Mouse (Mus musculus) right cerebral cortex, postnatal 36 days (tissue): Measurements from ENCODE around the gene Trpv1.

Experiments
- DNase-seq, 2 experiments: peaks; one replicate each; pipeline ENCODE4 v3.0.0; 2022; ENCODE audit warnings: low spot score in 2 of 2, mixed read lengths in 1 of 2

Trpv1 gene

GRCm38 (mm10) chr11:73233992-73234391 is at the start of gene Trpv1:
Gene Trpv1, plus strand, starts transcription at chr11:73234292.
- DNase-seq: no peak

DNA sequence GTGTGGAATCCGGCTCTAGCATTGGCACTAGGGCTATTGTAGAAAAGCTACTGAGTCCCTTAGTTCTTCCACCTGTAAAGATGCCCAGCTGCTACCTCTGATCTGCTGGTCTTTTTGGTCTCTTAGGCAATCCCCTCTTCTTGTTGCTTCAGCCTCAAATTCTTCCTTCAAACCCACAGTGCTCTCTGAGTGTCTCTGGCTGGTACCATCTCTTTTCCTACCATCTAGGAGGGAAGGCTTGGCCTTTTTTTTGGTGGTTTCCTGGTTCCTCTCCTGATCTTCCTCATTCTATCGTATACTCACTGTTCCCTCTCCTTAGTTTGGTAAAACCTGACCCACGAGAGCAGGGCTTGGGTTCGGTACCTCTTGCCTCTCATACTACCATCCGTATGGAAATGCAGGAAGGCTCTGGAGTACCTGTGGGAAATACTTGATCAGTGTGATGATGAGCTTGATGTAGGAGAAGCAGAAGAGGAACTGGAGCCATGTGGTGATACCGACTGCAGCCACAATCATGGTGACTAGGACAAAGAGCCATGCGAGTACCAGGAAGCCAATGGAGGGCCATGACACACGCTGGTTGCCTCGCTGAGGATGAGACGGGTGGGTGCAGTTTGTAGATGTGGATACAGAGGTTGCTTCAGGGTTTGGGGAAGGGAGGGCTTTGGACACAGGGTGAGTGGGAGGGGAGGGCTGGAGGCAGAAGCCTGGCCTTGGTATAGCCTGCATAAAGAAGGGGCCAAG is 48.0 kb upstream of the Trpv1 start:
- DNase-seq: no peak

GRCm38 (mm10) chr11:73187231-73187630 is 46.9 kb upstream of the Trpv1 start:
- no peak for DNase-seq

DNA sequence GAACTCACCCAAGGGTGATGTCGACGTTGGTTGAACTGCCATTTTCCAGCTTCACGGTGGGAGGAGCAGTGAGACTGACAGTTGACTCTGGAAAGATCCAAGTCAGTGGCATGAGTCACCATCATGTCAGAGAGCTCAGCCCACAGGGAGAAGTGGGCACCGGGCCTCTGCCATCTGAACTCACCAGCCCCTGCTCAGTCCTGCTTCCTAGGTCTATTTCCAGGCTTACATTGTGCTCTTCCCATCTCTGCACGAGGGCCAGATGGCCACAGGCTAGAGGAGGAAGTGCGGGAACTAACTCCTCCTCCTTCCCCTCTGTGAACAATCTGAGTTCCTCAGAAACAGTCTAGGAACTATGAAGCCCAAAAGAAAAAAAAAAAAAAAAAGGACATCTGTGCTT is 41.0 kb upstream of the Trpv1 start:
- no peak for DNase-seq

DNA sequence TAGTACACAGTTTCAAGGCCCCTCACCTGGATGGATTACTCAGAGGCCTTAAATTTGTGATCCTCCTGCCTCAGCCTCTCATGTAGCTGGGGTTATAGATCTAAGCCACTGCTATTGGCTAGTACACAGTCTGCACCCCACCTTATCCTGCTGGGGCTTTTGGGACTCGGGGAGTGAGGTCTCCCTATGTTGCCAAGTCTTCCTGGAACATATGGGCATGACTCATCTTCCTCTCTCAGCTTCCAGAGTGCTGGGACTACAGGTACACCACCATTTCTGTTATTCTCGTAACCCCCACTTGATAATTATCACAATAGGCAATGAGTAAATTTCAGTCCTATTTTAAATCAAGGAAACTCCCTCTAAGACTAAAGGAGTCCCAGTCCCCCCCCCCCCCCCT is 39.6 kb upstream of the Trpv1 start:
- DNase-seq: no peak

GRCm38 (mm10) chr11:73198190-73198589 is 35.9 kb upstream of the Trpv1 start:
- no peak for DNase-seq

DNA sequence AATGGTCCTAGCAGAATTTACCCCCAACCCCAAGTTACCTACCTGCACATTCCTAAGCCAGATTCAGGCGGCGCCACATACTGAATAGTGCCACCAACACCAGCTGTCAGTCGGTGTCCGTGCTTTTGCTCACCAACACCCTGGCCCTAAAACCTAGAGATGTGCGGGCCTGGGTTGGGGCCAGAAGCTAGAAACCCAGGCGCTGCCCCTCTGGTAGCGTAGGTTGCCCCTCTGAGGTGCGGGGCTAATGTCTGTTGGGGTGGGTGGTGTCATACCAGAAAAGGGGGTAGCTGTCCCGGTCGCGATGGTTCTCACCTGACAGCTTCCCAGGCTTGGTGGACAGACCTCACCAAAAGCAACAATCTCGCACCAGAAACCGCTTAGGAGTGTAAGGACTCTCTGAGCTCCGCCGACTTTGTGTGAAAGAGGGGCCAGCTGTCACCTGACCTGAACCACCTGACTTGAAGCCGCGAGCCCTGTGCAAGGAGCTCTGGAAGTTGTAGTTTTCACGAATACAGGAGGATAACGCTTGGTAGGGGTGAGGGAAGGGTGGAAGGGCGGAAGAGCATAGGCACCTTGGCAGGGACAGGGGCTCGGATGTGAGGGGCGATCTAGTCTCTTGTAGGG is 35.4 kb upstream of the Trpv1 start, which contains the start of gene Ctns:
Ctns (minus strand) TSS at position 440 of the 627 bp plus-strand sequence.
- peak; percentile 83 to 88 for DNase-seq

- peak; percentile 95 to 96 for DNase-seq
Observed at GRCm38 (mm10) chr11:73199230-73199712, 34.8 kb upstream of the Trpv1 start, which contains the start of gene Shpk. Gene Shpk, plus strand, starts transcription at chr11:73199460.

DNA sequence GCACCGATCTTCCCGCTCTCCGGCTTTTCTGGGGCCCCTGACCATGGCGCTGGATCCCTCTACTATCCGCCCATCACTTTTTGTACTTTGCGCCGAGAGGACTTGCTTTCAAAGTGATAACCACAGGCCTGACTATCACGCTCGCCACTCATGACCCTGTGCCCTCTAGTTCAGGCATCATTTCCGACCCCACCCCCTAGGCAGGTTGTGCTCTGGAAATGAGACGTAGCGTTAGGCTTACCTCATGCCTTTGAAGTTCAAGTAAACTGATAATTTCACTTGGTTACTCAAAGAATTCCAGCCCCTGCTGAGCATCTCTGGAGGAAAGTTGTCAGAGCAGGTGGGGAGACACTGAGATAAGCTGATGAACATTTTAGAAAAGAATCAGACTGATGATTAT is 34.2 kb upstream of the Trpv1 start:
- no peak for DNase-seq

DNA sequence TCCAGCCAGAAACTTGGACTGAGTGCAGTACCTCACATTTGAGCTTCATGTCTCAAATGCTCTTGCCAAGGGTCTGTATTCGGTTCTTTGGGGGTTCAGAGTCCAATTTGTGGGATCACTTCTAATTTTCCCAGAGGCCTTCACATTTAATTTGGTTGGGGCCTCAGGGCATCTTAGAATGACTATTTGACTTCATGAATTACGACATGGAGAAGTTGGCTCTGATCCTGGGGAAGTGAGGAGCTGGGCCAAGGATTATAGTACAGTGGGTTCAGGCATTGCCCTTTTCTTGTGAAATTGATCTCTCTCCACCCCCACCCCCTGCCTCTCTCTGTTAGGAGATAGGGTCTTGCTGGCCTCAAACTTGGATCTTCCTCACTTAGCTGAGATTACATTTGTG is 33.1 kb upstream of the Trpv1 start:
- no peak for DNase-seq

DNA sequence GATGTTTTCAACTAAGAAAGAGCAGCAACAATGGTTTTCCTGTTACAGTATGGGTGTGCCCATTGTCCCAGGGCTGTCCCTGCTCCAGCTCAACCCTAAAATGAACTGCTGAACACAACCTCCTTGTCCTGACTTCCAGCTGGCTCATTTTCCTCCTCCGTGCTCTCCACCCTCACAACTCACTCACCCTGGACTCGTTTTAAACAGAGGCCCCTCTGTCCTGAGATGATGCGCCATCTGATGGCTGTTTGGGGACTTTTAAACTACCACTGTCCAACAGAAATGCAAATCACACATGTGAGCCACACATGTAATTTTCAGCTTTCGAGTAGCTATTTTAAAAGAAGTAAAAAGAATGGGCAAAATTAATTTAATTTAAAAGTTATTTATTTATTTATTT is 32.5 kb upstream of the Trpv1 start:
- no peak for DNase-seq

GRCm38 (mm10) chr11:73203895-73204294 is 30.2 kb upstream of the Trpv1 start:
- DNase-seq: no peak

GRCm38 (mm10) chr11:73205194-73205593 is 28.9 kb upstream of the Trpv1 start:
- no peak for DNase-seq

DNA sequence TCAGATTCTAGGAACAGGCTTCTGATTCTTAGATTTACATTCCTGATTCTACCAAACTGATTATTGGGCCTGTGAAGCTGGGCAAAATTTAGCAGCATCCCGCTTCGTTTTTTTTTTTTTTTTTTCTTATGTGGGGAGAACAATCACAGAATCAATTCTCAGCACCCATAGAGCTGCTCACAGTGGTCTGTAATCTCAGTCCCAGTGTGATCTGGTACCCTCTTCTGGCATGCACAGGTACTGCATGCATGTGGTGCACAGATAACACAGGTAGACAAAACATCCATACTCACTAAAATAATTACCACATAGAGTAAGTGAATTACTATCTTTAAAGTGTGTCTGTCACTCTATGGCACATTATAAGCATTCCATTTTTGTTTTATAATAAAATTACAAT is 26.5 kb upstream of the Trpv1 start:
- DNase-seq: no peak

GRCm38 (mm10) chr11:73213956-73214355 is 20.1 kb upstream of the Trpv1 start:
- no peak for DNase-seq

DNA sequence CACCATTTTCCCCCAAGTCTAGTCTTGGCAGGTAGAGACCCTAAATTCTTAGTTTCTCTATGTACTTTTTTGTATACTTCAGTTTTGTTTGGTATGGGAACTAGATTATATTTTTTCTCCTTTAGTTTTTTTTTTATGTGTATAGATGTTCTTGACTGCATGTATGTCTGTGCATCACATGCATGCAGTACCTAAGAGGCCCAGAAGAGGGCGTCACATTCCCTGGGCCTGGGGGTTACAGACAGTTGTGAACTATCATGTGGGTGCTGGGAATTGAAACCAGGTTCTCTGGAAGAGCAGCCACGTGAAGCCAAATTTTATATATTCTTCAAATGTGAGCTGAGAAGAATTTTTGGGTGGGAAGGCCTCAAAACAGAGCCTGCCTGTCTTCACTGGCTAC is 14.4 kb upstream of the Trpv1 start:
- no peak for DNase-seq

GRCm38 (mm10) chr11:73220651-73221050 is 13.4 kb upstream of the Trpv1 start:
- no peak for DNase-seq

DNA sequence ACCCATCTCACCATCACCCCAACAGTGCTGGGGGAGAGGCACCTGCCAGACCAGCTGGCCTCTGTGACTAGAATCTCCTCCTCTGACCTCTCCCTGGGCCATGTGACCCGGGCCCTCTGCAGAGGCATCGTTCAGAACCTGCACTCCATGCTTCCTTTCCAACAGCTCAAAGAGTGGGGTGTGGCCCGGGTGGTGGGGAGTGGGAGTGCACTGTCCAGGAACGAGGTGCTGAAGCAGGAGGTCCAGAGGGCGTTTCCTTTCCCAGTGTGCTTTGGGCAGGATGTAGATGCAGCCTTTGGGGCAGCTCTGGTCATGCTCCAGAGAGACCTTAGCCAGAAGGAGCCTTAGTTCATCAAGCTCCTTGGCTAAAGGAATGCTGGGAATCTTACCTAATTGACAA is 11.2 kb upstream of the Trpv1 start:
- no peak for DNase-seq

DNA sequence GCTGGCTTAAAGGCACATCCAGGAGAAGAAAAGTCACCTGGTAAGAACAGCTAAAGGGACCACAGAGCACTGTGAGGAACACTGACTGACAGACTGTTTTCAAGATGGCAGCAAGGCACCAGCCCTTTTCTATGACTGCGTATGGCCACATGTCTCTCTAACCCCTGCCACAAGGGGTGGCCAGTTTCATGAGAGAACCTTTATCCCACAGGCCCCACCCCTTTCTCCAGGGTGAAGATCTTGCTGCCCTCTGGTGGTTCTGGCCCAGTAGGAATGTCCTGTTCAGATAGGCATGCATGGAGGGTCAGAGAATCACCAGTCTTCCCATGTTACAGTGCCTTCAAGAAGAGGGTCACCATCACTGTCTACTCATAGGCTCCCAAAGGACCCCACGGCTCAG is 10.1 kb upstream of the Trpv1 start:
- no peak for DNase-seq

DNA sequence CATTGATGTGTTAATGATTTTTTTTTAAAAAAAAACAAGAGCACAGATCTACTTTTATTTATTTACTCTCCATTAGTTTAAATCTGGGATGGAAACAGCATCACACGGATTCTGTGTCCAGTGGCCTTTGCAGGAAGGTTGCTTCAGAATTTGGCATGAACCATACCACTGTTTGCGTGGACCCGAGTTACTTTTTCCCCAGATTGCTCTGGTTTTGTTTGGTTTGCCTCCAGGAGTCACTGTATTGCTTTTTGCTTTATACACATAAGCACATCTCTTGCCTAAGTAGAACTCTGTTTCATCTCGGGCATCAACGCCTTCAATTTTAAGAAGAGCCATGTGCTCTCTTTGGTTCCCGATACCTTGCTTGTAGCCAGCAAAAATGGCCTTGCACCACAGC is 8.2 kb upstream of the Trpv1 start:
- no peak for DNase-seq

GRCm38 (mm10) chr11:73228881-73229280 is 5.2 kb upstream of the Trpv1 start:
- no peak for DNase-seq

- DNase-seq: no peak
Observed at GRCm38 (mm10) chr11:73230081-73230480, 4.0 kb upstream of the Trpv1 start.

GRCm38 (mm10) chr11:73232513-73232912 is 1.6 kb upstream of the Trpv1 start:
- DNase-seq: no peak
